ENCODE assay signal across 10 mouse cellular contexts in the genomic region with DNA sequence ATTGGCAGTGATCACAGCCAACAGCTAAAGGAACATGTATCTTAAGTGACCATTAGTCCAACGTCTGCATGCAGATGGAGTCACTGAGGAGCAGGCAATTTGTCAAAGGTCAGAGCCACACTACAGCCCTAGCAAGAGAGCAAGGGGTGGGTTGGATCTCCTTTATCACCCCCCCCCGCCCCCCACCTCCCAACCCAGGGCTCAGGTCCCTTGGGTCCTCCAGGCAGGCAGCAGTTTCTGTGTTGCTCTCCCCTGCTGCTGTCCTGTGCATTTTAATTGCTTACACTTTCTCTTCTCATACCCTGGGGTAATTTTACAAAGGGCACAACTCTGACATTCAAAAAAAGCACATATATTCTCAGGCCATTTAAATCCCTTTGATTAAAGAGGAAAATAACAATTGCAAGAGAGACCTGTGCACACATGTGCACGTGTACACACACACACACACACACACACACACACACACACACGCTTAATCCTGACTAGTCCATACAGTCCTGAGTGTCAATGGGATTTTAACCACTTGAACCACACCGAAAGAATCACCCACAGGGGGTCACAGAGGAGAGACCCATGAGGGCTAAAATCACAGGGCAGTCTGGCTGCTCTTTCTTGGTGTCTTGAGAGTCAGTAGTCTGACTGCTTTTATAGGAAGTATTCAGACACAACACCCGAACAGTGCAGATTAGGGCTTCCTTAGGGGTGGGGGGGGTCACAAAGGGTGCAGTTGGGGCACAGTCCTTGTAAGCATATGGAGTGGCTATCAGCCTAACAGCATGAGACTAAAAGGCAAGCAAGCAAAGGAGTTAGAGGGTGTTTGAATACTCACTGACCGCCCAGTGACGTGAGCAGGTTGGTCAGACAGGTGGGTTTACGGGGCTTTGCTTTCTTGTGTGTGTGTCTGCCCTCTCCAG.
DNase-seq lines count a peak whose midpoint lies in the region; ATAC-seq and TF ChIP-seq lines count a peak whose summit lies in the region.
"Had no signal": no experiment of that assay in that cellular context is flagged by ENCODE, and none has a peak within 500 bp of the region (broad histone marks: within the 10 kb centered on the region; RNA-seq: fewer than 3 reads in every experiment).

No protein-coding gene starts in this region.

- H3K4me1 ChIP-seq in liver, postnatal 0 days (ENCODE audit: insufficient read depth): peaks cover 3% of the 10 kb centered on the region; the same call in 1 of the 2 replicates
- no peaks in the 10 kb centered on the region for H3K4me1 ChIP-seq in liver, embryonic 11.5 days (replicated peaks; ENCODE audit: control insufficient read depth, insufficient read depth, low read length)
- peaks cover 36% of the 10 kb centered on the region for H3K4me1 ChIP-seq in forebrain, embryonic 15.5 days
- H3K4me1 ChIP-seq in limb, embryonic 11.5 days (ENCODE audit: control insufficient read depth, insufficient read depth, low read length): peaks cover 15% of the 10 kb centered on the region
- H3K4me1 ChIP-seq in stomach, embryonic 14.5 days (ENCODE audit: control insufficient read depth, insufficient read depth, low read length): peaks cover 4% of the 10 kb centered on the region; the same call in 1 of the 2 replicates

- H3K9me3 ChIP-seq in liver, postnatal 0 days (ENCODE audit: low read length): no peaks in the 10 kb centered on the region
- H3K9me3 ChIP-seq in liver, embryonic 11.5 days (ENCODE audit: control insufficient read depth, low read length): no peaks in the 10 kb centered on the region
- no peaks in the 10 kb centered on the region for H3K9me3 ChIP-seq in forebrain, embryonic 15.5 days
- no peaks in the 10 kb centered on the region for H3K9me3 ChIP-seq in limb, embryonic 11.5 days (ENCODE audit: control insufficient read depth, low read length)
- H3K9me3 ChIP-seq in stomach, embryonic 14.5 days (ENCODE audit: control insufficient read depth, low read depth, low read length): no peaks in the 10 kb centered on the region

- TF ChIP-seq EP300 in liver, postnatal 0 days (IDR thresholded peaks at IDR 0.05; ENCODE audit: low read depth): no peak

- no peaks in the 10 kb centered on the region for H3K27me3 ChIP-seq in liver, postnatal 0 days (ENCODE audit: insufficient read depth, low read length)
- H3K27me3 ChIP-seq in liver, embryonic 11.5 days (replicated peaks; ENCODE audit: control insufficient read depth, insufficient read depth, low read length): no peaks in the 10 kb centered on the region
- no peaks in the 10 kb centered on the region for H3K27me3 ChIP-seq in forebrain, embryonic 15.5 days
- H3K27me3 ChIP-seq in limb, embryonic 11.5 days (ENCODE audit: control insufficient read depth, insufficient read depth, low read length): no peaks in the 10 kb centered on the region
- H3K27me3 ChIP-seq in stomach, embryonic 14.5 days (ENCODE audit: control insufficient read depth, insufficient read depth, low read length): no peaks in the 10 kb centered on the region

- H3K27ac ChIP-seq in liver, postnatal 0 days (ENCODE audit: low read depth): no peak overlapping the region; the same call in 1 of the 2 replicates
- H3K27ac ChIP-seq in liver, embryonic 11.5 days (ENCODE audit: low read depth, low read length): no peak overlapping the region
- H3K27ac ChIP-seq in forebrain, embryonic 15.5 days (replicated peaks): peak overlapping the region; percentile 52
- peak overlapping the region; percentile 68 for H3K27ac ChIP-seq in limb, embryonic 11.5 days (replicated peaks; ENCODE audit: low read depth, low read length)
- H3K27ac ChIP-seq in stomach, embryonic 14.5 days (ENCODE audit: low read length): peak overlapping the region; percentile 29; the same call in 1 of the 2 replicates

- H3K4me3 ChIP-seq in liver, postnatal 0 days (ENCODE audit: low read depth, low read length): no peak overlapping the region
- H3K4me3 ChIP-seq in liver, embryonic 11.5 days (ENCODE audit: low read depth, low read length): no peak overlapping the region
- H3K4me3 ChIP-seq in forebrain, embryonic 15.5 days: no peak overlapping the region
- H3K4me3 ChIP-seq in limb, embryonic 11.5 days (ENCODE audit: low read depth, low read length): no peak overlapping the region
- H3K4me3 ChIP-seq in stomach, embryonic 14.5 days (ENCODE audit: low read depth, low read length): no peak overlapping the region

- ATAC-seq in liver, postnatal 0 days: peak; percentile 58
- no peak for ATAC-seq in liver, embryonic 11.5 days (replicated peaks; ENCODE audit: low FRiP score)
- ATAC-seq in forebrain, embryonic 15.5 days (replicated peaks): peak; percentile 30
- peak; percentile 74 for ATAC-seq in limb, embryonic 11.5 days (ENCODE audit: insufficient number of reproducible peaks, low FRiP score, low TSS enrichment, low read depth)
- ATAC-seq in stomach, embryonic 14.5 days (ENCODE audit: insufficient number of reproducible peaks, insufficient read depth, low FRiP score, low read depth): peak; percentile 43; the same call in 1 of the 2 replicates

- no peak for DNase-seq in liver, postnatal 0 days
- DNase-seq in liver, embryonic 11.5 days (ENCODE audit: low spot score): no peak
- no peak for DNase-seq in limb, embryonic 11.5 days (ENCODE audit: low spot score)
- DNase-seq in left cerebral cortex, postnatal 10 days (ENCODE audit: extremely low spot score in 1 of 2, low spot score in 2 of 2): no peak
- DNase-seq in right cerebral cortex, postnatal 4 days: no peak
- DNase-seq: cerebellum, adult 8-10 months; lung, postnatal 14 days; thymus, adult 18-20 months had no signal

- no peak overlapping the region for H3K4me2 ChIP-seq in liver, postnatal 0 days (ENCODE audit: low read depth, low read length)
- no peak overlapping the region for H3K4me2 ChIP-seq in liver, embryonic 11.5 days
- no peak overlapping the region for H3K4me2 ChIP-seq in forebrain, embryonic 15.5 days (replicated peaks)
- no peak overlapping the region for H3K4me2 ChIP-seq in limb, embryonic 11.5 days (ENCODE audit: low read depth, severe bottlenecking)
- 0 out of 2 replicates have a peak overlapping the region, but pooled peaks have one; percentile 4 for H3K4me2 ChIP-seq in stomach, embryonic 14.5 days (replicated peaks; ENCODE audit: low read depth, low read length)

- no peak for TF ChIP-seq CTCF in liver, postnatal 0 days (IDR thresholded peaks at IDR 0.05; ENCODE audit: low read depth)

- H3K9ac ChIP-seq in liver, postnatal 0 days (replicated peaks): no peak overlapping the region
- H3K9ac ChIP-seq in liver, embryonic 11.5 days (ENCODE audit: low read depth, low read length): no peak overlapping the region
- no peak overlapping the region for H3K9ac ChIP-seq in forebrain, embryonic 15.5 days (replicated peaks)
- no peak overlapping the region for H3K9ac ChIP-seq in limb, embryonic 11.5 days (ENCODE audit: low read length)
- no peak overlapping the region for H3K9ac ChIP-seq in stomach, embryonic 14.5 days (replicated peaks; ENCODE audit: low read depth, low read length)

- intact Hi-C loops in left cerebral cortex, postnatal 10 days (cut with DNase I): no loop called here

- 54% methylated on average over 9 of the region's 9 CpGs for WGBS in liver, postnatal 0 days (ENCODE audit: insufficient replicate concordance)
- 66% methylated on average over 9 of the region's 9 CpGs for WGBS in liver, embryonic 11.5 days
- WGBS in forebrain, embryonic 15.5 days: 35% methylated on average over 9 of the region's 9 CpGs
- WGBS in limb, embryonic 11.5 days: 55% methylated on average over 9 of the region's 9 CpGs
- 59% methylated on average over 9 of the region's 9 CpGs for WGBS in stomach, embryonic 14.5 days

- H3K36me3 ChIP-seq in liver, postnatal 0 days (replicated peaks; ENCODE audit: insufficient read depth, low read length): no peaks in the 10 kb centered on the region
- H3K36me3 ChIP-seq in liver, embryonic 11.5 days (ENCODE audit: control insufficient read depth, insufficient read depth, low read length): no peaks in the 10 kb centered on the region
- no peaks in the 10 kb centered on the region for H3K36me3 ChIP-seq in forebrain, embryonic 15.5 days
- H3K36me3 ChIP-seq in limb, embryonic 11.5 days (ENCODE audit: control insufficient read depth, insufficient read depth, low read length): no peaks in the 10 kb centered on the region
- H3K36me3 ChIP-seq in stomach, embryonic 14.5 days (ENCODE audit: control insufficient read depth, insufficient read depth, low read length): no peaks in the 10 kb centered on the region

Comparison
In these comparisons a context has a peak if more than half of its experiments do, and no peak if none do; other contexts are left out.
1. H3K27ac ChIP-seq: peak in forebrain, embryonic 15.5 days (single experiment), limb, embryonic 11.5 days (single experiment) and stomach, embryonic 14.5 days (single experiment); none in liver, postnatal 0 days (single experiment) and liver, embryonic 11.5 days (single experiment).